Mouse (Mus musculus) heart, embryonic 14.5 days (tissue): ENCODE data around the gene Opcml. TPM values are rescaled to one million over a fixed set of nuclear protein-coding genes. Genes with fewer than 3 reads are reported as not detected.

ENCODE experiments used
- ATAC-seq: fragments of 200-750 bp; cut with Nextera tagmentation; 2 replicates; pipeline ENCODE4 v1.8.0; 2017; ENCODE audit warnings: low read depth, moderate TSS enrichment; ENCODE audit not compliant: insufficient number of reproducible peaks, insufficient read depth, low FRiP score
- H3K27ac ChIP-seq, 2 experiments: fragments of 200-500 bp in 1 of 2; fragments of 300-500 bp in 1 of 2; sonication (generic) in 1 of 2; replicated peaks in 1 of 2; 2 replicates each; pipeline ENCODE4 v1.5.1; 2012 to 2014; ENCODE audit warnings: low read depth in 2 of 2, low read length in 2 of 2, control low read depth in 1 of 2, mild to moderate bottlenecking in 1 of 2, mixed read lengths in 1 of 2; ENCODE audit not compliant: control insufficient read depth in 1 of 2, insufficient read depth in 1 of 2
- H3K27me3 ChIP-seq: fragments of 300-500 bp; sonication (generic); 2 replicates; pipeline ENCODE4 v1.6.1; 2014; ENCODE audit warnings: mild to moderate bottlenecking, low read length, control low read depth; ENCODE audit not compliant: control insufficient read depth, insufficient read depth
- H3K36me3 ChIP-seq: fragments of 300-500 bp; sonication (generic); 2 replicates; pipeline ENCODE4 v1.6.1; 2014; ENCODE audit warnings: mild to moderate bottlenecking, control low read depth, low read length, mixed read lengths; ENCODE audit not compliant: control insufficient read depth, insufficient read depth
- H3K4me1 ChIP-seq, 2 experiments: fragments of 200-500 bp in 1 of 2; fragments of 300-500 bp in 1 of 2; sonication (generic) in 1 of 2; 2 replicates each; pipeline ENCODE4 v1.6.1; 2012 to 2014; ENCODE audit warnings: low read length in 2 of 2, control low read depth in 1 of 2, mixed read lengths in 1 of 2; ENCODE audit not compliant: control insufficient read depth in 2 of 2, insufficient read depth in 2 of 2
- H3K4me2 ChIP-seq: fragments of 300-500 bp; sonication (generic); 2 replicates; pipeline ENCODE4 v1.6.1; 2014; ENCODE audit warnings: mild to moderate bottlenecking, low read length
- H3K4me3 ChIP-seq, 2 experiments: fragments of 200-500 bp in 1 of 2; fragments of 300-500 bp in 1 of 2; sonication (generic) in 1 of 2; 2 replicates each; pipeline ENCODE4 v1.5.1; 2012 to 2014; ENCODE audit warnings: low read length in 2 of 2, mild to moderate bottlenecking in 2 of 2, control low read depth in 1 of 2, low read depth in 1 of 2, moderate library complexity in 1 of 2; ENCODE audit not compliant: control insufficient read depth in 1 of 2, insufficient read depth in 1 of 2
- H3K9ac ChIP-seq: fragments of 300-500 bp; sonication (generic); 2 replicates; pipeline ENCODE4 v1.6.1; 2014; ENCODE audit warnings: mild to moderate bottlenecking, low read length
- H3K9me3 ChIP-seq: fragments of 300-500 bp; sonication (generic); 2 replicates; pipeline ENCODE4 v1.6.1; 2016; ENCODE audit warnings: low read length, control low read depth; ENCODE audit not compliant: control insufficient read depth
- WGBS: fragments of 180-500 bp; shearing (Covaris S2); extraction: QIAGEN DNeasy Blood & Tissue Kit; methylation state at CpG from one replicate; pipeline ENCODE4 v1.1.7; 2014; 5-methylcytosine and 5-hydroxymethylcytosine counted together
- polyA plus RNA-seq: library from polyadenylated mRNA; unstranded; fragments of >200 nt; fragmentation: Nextera tagmentation; extraction: Ambion mirVana; gene quantifications from 2 replicates; pipeline ENCODE4 v1.2.1, GENCODE M21; 2014

The Opcml gene
- polyA plus RNA-seq, 1 experiment from 2014 or later: 1.6 TPM

DNA sequence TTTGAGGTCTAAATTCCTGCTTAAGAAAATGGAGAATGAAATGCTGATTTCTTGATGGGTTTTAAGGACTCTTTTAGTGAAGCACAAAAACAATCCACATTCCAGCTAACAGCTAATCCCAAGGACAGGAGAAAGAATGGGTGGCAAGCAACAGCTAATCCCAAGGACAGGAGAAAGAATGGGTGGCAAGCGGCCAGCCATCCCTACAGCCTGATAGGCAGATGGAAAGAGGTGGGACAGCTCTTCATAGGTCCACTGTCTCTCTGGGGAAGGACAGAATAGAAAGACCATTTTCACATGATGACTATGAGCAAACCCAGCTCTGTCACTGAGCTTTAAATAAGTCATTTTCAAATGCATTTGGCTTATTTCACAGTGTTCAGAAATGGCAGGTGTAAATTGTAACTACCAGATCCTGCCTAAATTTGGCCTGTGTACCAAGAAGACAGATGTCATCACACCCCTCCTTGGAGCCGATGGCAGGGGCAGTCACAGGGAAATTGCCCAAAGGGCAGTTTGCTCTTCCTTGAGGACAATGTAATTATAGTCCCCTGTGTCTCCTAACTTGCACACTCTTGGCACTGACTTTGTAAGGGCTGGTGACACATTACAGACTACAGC, 427.6 kb downstream of the Opcml start:
- no peak overlapping the region for H3K4me3 ChIP-seq
- no peak overlapping the region for H3K4me2 ChIP-seq
- no peak overlapping the region for H3K9ac ChIP-seq
- H3K27ac ChIP-seq: no peak overlapping the region
- WGBS: 55% methylated on average over 2 of the region's 2 CpGs
- ATAC-seq: no peak
- no peaks in the 10 kb centered on the region for H3K9me3 ChIP-seq
- H3K4me1 ChIP-seq: no peaks in the 10 kb centered on the region
- H3K27me3 ChIP-seq: no peaks in the 10 kb centered on the region
- H3K36me3 ChIP-seq: no peaks in the 10 kb centered on the region

- H3K9me3 ChIP-seq: no peaks in the 10 kb centered on the region
- no peaks in the 10 kb centered on the region for H3K4me1 ChIP-seq
- H3K9ac ChIP-seq: no peak overlapping the region
- 77% methylated on average over 2 of the region's 2 CpGs for WGBS
- no peaks in the 10 kb centered on the region for H3K36me3 ChIP-seq
- H3K4me2 ChIP-seq: no peak overlapping the region
- no peak overlapping the region for H3K27ac ChIP-seq
- H3K4me3 ChIP-seq: no peak overlapping the region
- H3K27me3 ChIP-seq: no peaks in the 10 kb centered on the region
- ATAC-seq: no peak
Measured at GRCm38 (mm10) chr9:28222726-28223125, 432.2 kb downstream of the Opcml start.

DNA sequence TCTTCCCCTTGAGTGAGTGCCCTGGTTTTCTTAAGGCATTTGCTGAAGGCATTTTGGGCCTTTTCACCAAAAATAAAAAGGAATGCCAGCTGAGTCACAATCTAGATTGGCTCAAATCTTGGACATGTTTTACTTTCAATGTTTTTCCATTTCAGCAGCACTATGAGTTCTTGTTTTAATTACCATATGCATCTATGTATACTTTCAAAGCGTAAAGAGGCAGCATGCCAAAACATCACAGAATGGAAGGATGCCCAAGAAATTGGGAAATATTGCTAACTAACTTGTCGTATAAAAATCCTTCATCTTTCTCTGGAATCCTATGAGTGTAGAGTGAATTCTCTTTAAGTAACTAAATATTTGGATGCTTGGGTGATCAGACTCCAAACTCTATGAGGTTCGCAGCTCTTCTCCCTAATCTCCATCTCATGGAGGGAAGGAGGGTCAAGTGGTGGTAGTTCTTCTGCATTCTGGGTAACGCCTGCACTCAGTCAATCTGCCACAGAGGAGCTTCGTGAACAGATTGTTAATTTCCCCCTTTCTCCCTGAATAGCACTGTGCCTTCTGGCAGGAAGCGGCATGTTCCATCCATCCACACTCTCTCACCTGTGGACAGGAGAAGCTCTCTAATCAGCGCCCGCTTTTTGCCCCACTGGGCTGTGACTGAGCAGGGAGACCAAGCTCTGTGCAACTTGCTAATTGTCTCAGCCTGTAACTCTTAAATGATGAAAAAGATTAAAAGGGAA, 435.4 kb downstream of the Opcml start:
- WGBS: 77% methylated on average over 8 of the region's 8 CpGs
- H3K4me3 ChIP-seq: no peak overlapping the region
- no peaks in the 10 kb centered on the region for H3K27me3 ChIP-seq
- H3K9me3 ChIP-seq: no peaks in the 10 kb centered on the region
- no peaks in the 10 kb centered on the region for H3K4me1 ChIP-seq
- H3K9ac ChIP-seq: no peak overlapping the region
- ATAC-seq: no peak
- no peak overlapping the region for H3K27ac ChIP-seq
- no peaks in the 10 kb centered on the region for H3K36me3 ChIP-seq
- no peak overlapping the region for H3K4me2 ChIP-seq

GRCm38 (mm10) chr9:28226570-28226951, 436.0 kb downstream of the Opcml start:
- Histone ChIP-seq H3K4me1 (no peaks in the 10 kb centered on the region), H3K27ac (no peak overlapping the region), H3K4me2 (no peak overlapping the region), H3K36me3 (no peaks in the 10 kb centered on the region), H3K4me3 (no peak overlapping the region), H3K9me3 (no peaks in the 10 kb centered on the region), H3K27me3 (no peaks in the 10 kb centered on the region), H3K9ac (no peak overlapping the region)
- WGBS: 67% methylated on average over 5 of the region's 5 CpGs
- ATAC-seq: no peak

- Histone ChIP-seq H3K4me1 (no peaks in the 10 kb centered on the region), H3K4me3 (no peak overlapping the region), H3K36me3 (no peaks in the 10 kb centered on the region), H3K9ac (no peak overlapping the region), H3K4me2 (no peak overlapping the region), H3K27me3 (no peaks in the 10 kb centered on the region), H3K27ac (no peak overlapping the region), H3K9me3 (no peaks in the 10 kb centered on the region)
- 81% methylated on average over 9 of the region's 9 CpGs for WGBS
- no peak for ATAC-seq
Measured at GRCm38 (mm10) chr9:28238450-28238849, 447.9 kb downstream of the Opcml start.

GRCm38 (mm10) chr9:28247742-28248503, 457.3 kb downstream of the Opcml start:
- no peak overlapping the region for H3K4me2 ChIP-seq
- ATAC-seq: no peak
- no peaks in the 10 kb centered on the region for H3K36me3 ChIP-seq
- no peaks in the 10 kb centered on the region for H3K27me3 ChIP-seq
- WGBS: 57% methylated on average over 7 of the region's 7 CpGs
- no peak overlapping the region for H3K4me3 ChIP-seq
- H3K4me1 ChIP-seq: peaks cover 0 to 4% of the 10 kb centered on the region in 2 experiments; a peak in 1 of 4 replicates
- H3K9ac ChIP-seq: no peak overlapping the region
- no peaks in the 10 kb centered on the region for H3K9me3 ChIP-seq
- H3K27ac ChIP-seq: no peak overlapping the region

GRCm38 (mm10) chr9:28251341-28251740, 460.8 kb downstream of the Opcml start:
- no peak for ATAC-seq
- no peak overlapping the region for H3K4me2 ChIP-seq
- no peak overlapping the region for H3K9ac ChIP-seq
- H3K4me1 ChIP-seq: peaks cover 0 to 4% of the 10 kb centered on the region in 2 experiments; a peak in 1 of 4 replicates
- H3K27ac ChIP-seq: no peak overlapping the region
- no peaks in the 10 kb centered on the region for H3K9me3 ChIP-seq
- 75% methylated on average over 9 of the region's 9 CpGs for WGBS
- H3K27me3 ChIP-seq: no peaks in the 10 kb centered on the region
- H3K4me3 ChIP-seq: no peak overlapping the region
- no peaks in the 10 kb centered on the region for H3K36me3 ChIP-seq
